Comparison of ENCODE assay signal across 22 mouse cellular contexts in the genomic region with DNA sequence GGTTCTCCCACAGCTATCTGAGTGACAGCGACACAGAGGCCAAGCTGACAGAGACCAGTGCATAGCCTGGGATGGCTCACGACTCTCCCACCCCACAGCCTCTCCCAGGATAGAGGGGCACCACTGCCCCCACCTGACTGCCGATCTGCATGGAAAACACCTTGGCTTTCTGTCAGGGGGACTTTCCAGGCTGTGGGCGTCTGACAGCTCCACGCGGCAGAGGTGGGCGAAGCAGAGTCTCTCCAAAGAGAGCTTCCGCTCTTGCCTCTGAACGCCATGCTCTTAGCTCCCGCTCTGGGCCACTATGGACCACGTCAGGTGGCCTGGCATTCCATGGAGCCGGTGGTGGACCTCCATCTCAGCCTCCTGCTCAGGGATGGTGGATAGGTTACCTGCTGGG. TPM values are rescaled to one million over a fixed set of nuclear protein-coding genes. Genes with fewer than 3 reads are reported as not detected.
DNase-seq lines count a peak whose midpoint lies in the region; ATAC-seq and TF ChIP-seq lines count a peak whose summit lies in the region.
"Had no signal": no experiment of that assay in that cellular context is flagged by ENCODE, and none has a peak within 500 bp of the region (broad histone marks: within the 10 kb centered on the region; RNA-seq: fewer than 3 reads in every experiment).

No protein-coding gene starts in this region.

- no peak for DNase-seq in forebrain, postnatal 0 days
- DNase-seq in left cerebral cortex, postnatal 36 days (ENCODE audit: low spot score in 2 of 2), result peak; percentile 43 to 65
- no peak for DNase-seq in left cerebral cortex, postnatal 14 days (ENCODE audit: low spot score in 2 of 2)
- DNase-seq in urinary bladder, postnatal 14 days (ENCODE audit: low spot score), result no peak
- DNase-seq in layer of hippocampus, adult 9-10 months (ENCODE audit: low spot score), result no peak
- DNase-seq: adrenal gland, postnatal 25 days; cerebellum, adult 11 months; cerebellum, postnatal 14 days; gastrocnemius, adult 2 months; heart, postnatal 14 days; kidney, adult 11 months; lung, embryonic 14.5 days; lung, postnatal 36 days; thymus, postnatal 25 days had no signal

- H3K4me2 ChIP-seq in forebrain, embryonic 12.5 days, result no peak overlapping the region
- H3K4me2 ChIP-seq in forebrain, postnatal 0 days (ENCODE audit: low read depth), result no peak overlapping the region
- H3K4me2 ChIP-seq in neural tube, embryonic 13.5 days, result no peak overlapping the region
- H3K4me2 ChIP-seq: embryonic facial prominence, embryonic 15.5 days; heart, embryonic 12.5 days; limb, embryonic 12.5 days; liver, embryonic 12.5 days; lung, embryonic 14.5 days had no signal

- H3K36me3 ChIP-seq in forebrain, embryonic 12.5 days (replicated peaks), result peaks cover 21% of the 10 kb centered on the region
- H3K36me3 ChIP-seq in forebrain, postnatal 0 days (ENCODE audit: insufficient read depth), result peaks cover 23% of the 10 kb centered on the region
- peaks cover 20% of the 10 kb centered on the region for H3K36me3 ChIP-seq in E14TG2a.4 (ENCODE audit: insufficient read depth, low read length)
- peaks cover 23% of the 10 kb centered on the region for H3K36me3 ChIP-seq in neural tube, embryonic 13.5 days

- no peak overlapping the region for H3K9ac ChIP-seq in forebrain, embryonic 12.5 days
- no peak overlapping the region for H3K9ac ChIP-seq in forebrain, postnatal 0 days
- H3K9ac ChIP-seq in neural tube, embryonic 13.5 days, result peak overlapping the region; percentile 47; the same call in 1 of the 2 replicates
- H3K9ac ChIP-seq: embryonic facial prominence, embryonic 15.5 days; heart, embryonic 12.5 days; limb, embryonic 12.5 days; liver, embryonic 12.5 days; lung, embryonic 14.5 days had no signal

- TF ChIP-seq CTCF in forebrain, postnatal 0 days (IDR thresholded peaks at IDR 0.05; ENCODE audit: low read depth), result no peak
- TF ChIP-seq CTCF in E14TG2a.4 (conservative IDR thresholded peaks at IDR 0.05; ENCODE audit: low read length), result no peak

- ATAC-seq in forebrain, embryonic 12.5 days (ENCODE audit: low FRiP score), result no peak
- no peak for ATAC-seq in forebrain, postnatal 0 days
- no peak for ATAC-seq in neural tube, embryonic 13.5 days (ENCODE audit: low read depth)
- ATAC-seq: liver, embryonic 12.5 days had no signal

- intact Hi-C loops in left cerebral cortex, postnatal 36 days (cut with DNase I), result no loop called here
- intact Hi-C loops in left cerebral cortex, postnatal 14 days (cut with DNase I), result no loop called here

- no peak overlapping the region for H3K4me3 ChIP-seq in forebrain, embryonic 12.5 days (replicated peaks)
- no peak overlapping the region for H3K4me3 ChIP-seq in forebrain, postnatal 0 days (ENCODE audit: low read depth, low read length)
- H3K4me3 ChIP-seq in E14TG2a.4 (replicated peaks; ENCODE audit: low read length), result peak overlapping the region; percentile 23
- H3K4me3 ChIP-seq in neural tube, embryonic 13.5 days, result no peak overlapping the region
- H3K4me3 ChIP-seq: embryonic facial prominence, embryonic 15.5 days; gastrocnemius, adult 2 months; heart, embryonic 12.5 days; limb, embryonic 12.5 days; liver, embryonic 12.5 days; myocyte had no signal

- H3K9me3 ChIP-seq in forebrain, embryonic 12.5 days, result no peaks in the 10 kb centered on the region
- H3K9me3 ChIP-seq in forebrain, postnatal 0 days (ENCODE audit: low read length), result no peaks in the 10 kb centered on the region
- no peaks in the 10 kb centered on the region for H3K9me3 ChIP-seq in E14TG2a.4 (ENCODE audit: low read length)
- no peaks in the 10 kb centered on the region for H3K9me3 ChIP-seq in neural tube, embryonic 13.5 days
- H3K9me3 ChIP-seq: embryonic facial prominence, embryonic 15.5 days; heart, embryonic 12.5 days; limb, embryonic 12.5 days; liver, embryonic 12.5 days had no signal

- H3K4me1 ChIP-seq in forebrain, embryonic 12.5 days, result peaks cover 66% of the 10 kb centered on the region
- peaks cover 17% of the 10 kb centered on the region; the same call in 1 of the 2 replicates for H3K4me1 ChIP-seq in forebrain, postnatal 0 days (ENCODE audit: insufficient read depth)
- H3K4me1 ChIP-seq in E14TG2a.4 (replicated peaks; ENCODE audit: low read depth, low read length), result peaks cover 60% of the 10 kb centered on the region
- peaks cover 70% of the 10 kb centered on the region for H3K4me1 ChIP-seq in neural tube, embryonic 13.5 days (replicated peaks)
- H3K4me1 ChIP-seq: liver, embryonic 12.5 days had no signal

- peak overlapping the region; percentile 43 for H3K27ac ChIP-seq in forebrain, embryonic 12.5 days
- no peak overlapping the region for H3K27ac ChIP-seq in forebrain, postnatal 0 days (ENCODE audit: low read depth, low read length)
- H3K27ac ChIP-seq in neural tube, embryonic 13.5 days (replicated peaks), result peak overlapping the region; percentile 9; the same call in 1 of the 2 replicates
- H3K27ac ChIP-seq: embryonic facial prominence, embryonic 15.5 days; gastrocnemius, adult 2 months; limb, embryonic 12.5 days; liver, embryonic 12.5 days had no signal

- 60% methylated on average over 12 of the region's 12 CpGs for WGBS in forebrain, embryonic 12.5 days
- whole genome bisulfite sequencing in forebrain, postnatal 0 days, result 65% methylated on average over 12 of the region's 12 CpGs
- 50% methylated on average over 12 of the region's 12 CpGs for WGBS in neural tube, embryonic 13.5 days

- peaks cover 49% of the 10 kb centered on the region for H3K27me3 ChIP-seq in forebrain, embryonic 12.5 days
- H3K27me3 ChIP-seq in forebrain, postnatal 0 days (ENCODE audit: insufficient read depth, low read length), result no peaks in the 10 kb centered on the region
- H3K27me3 ChIP-seq in E14TG2a.4 (ENCODE audit: insufficient read depth, low read length), result peaks cover 72% of the 10 kb centered on the region
- H3K27me3 ChIP-seq in neural tube, embryonic 13.5 days, result peaks cover 82% of the 10 kb centered on the region
- H3K27me3 ChIP-seq: heart, embryonic 12.5 days had no signal

RNA-seq across cellular contexts. Expression of a gene that starts 29.1 kb away (rescaled TPM):
- polyA plus RNA-seq in forebrain, embryonic 12.5 days (2016; fragmentation: Nextera tagmentation; extraction: Ambion mirVana), result 14.5 and 16.5 TPM in 2 replicates
- total RNA-seq in forebrain, postnatal 0 days (2014; rRNA removed), result 3.8 and 6.8 TPM in 2 replicates
- 3.7 and 4.2 TPM in 2 replicates for polyA plus RNA-seq in forebrain, postnatal 0 days (2015; fragmentation: Nextera tagmentation; extraction: Ambion mirVana)
- total RNA-seq in left cerebral cortex, postnatal 36 days (2021), result 1 to 10 TPM in 1 of 2 experiments, under 1 TPM in 1; 0.25 to 1.4 TPM
- under 1 TPM; 0.18 to 0.70 TPM for total RNA-seq in left cerebral cortex, postnatal 14 days (2021)
- 4.1 and 6.1 TPM in 2 replicates for polyA plus RNA-seq in neural tube, embryonic 13.5 days (2015; fragmentation: Nextera tagmentation; extraction: Ambion mirVana)
- total RNA-seq: gastrocnemius, adult 2 months had no signal
- polyA plus RNA-seq: myocyte had no signal

Comparison
In these comparisons a context has a peak if more than half of its experiments do, and no peak if none do; other contexts are left out.
1. DNase-seq: peak in left cerebral cortex, postnatal 36 days (2 of 2); none in forebrain, postnatal 0 days (single experiment), left cerebral cortex, postnatal 14 days (0 of 2), urinary bladder, postnatal 14 days (single experiment) and layer of hippocampus, adult 9-10 months (single experiment).